Mouse (Mus musculus): ENCODE data around the gene Usp7.

GRCm38 (mm10) chr16:8736032-8736431, 56.1 kb downstream of the Usp7 start:
- no peak for TF ChIP-seq CTCF (IDR thresholded peaks at IDR 0.05; ENCODE audit: low read depth, low read length)
- TF ChIP-seq POLR2AphosphoS5 (IDR thresholded peaks at IDR 0.05; ENCODE audit: insufficient replicate concordance, low read depth, low read length), result no peak

All from G1E (cell line).